Mouse (Mus musculus) gastrocnemius, adult 8-10 months (tissue): ENCODE results near the gene Gdf7. TPM values are rescaled to one million over a fixed set of nuclear protein-coding genes. Genes with fewer than 3 reads are reported as not detected.

Experiments used
- DNase-seq, 2 experiments: peaks; one replicate each; pipeline ENCODE4 v3.0.0; 2022; ENCODE audit warnings: low spot score in 2 of 2
- total RNA-seq, 4 experiments: library from RNA; stranded (reverse); gene quantifications; 2 replicates each; pipeline ENCODE4 v1.2.4; 2022

Gdf7 gene
- total RNA-seq, 4 experiments from 2014 or later, result not detected

GRCm38 (mm10) chr12:8327675-8328053 is 25.9 kb upstream of the Gdf7 start:
- no peak for DNase-seq

- DNase-seq, result peak; percentile 86 to 89
These were observed 25.3 kb upstream of the Gdf7 start for GRCm38 (mm10) chr12:8326825-8327674.

GRCm38 (mm10) chr12:8325943-8326522 is 24.3 kb upstream of the Gdf7 start:
- DNase-seq, result no peak

- DNase-seq, result no peak
These were observed 23.6 kb upstream of the Gdf7 start for GRCm38 (mm10) chr12:8325245-8325942.

GRCm38 (mm10) chr12:8324086-8324485 is 22.3 kb upstream of the Gdf7 start:
- DNase-seq, result no peak

GRCm38 (mm10) chr12:8321506-8321905 is 19.8 kb upstream of the Gdf7 start:
- no peak for DNase-seq

GRCm38 (mm10) chr12:8320084-8320713 is 18.4 kb upstream of the Gdf7 start:
- peak; percentile 64 to 69 for DNase-seq

GRCm38 (mm10) chr12:8316541-8316940 is 14.8 kb upstream of the Gdf7 start:
- DNase-seq, result no peak

- no peak for DNase-seq
These were observed 12.0 kb upstream of the Gdf7 start for GRCm38 (mm10) chr12:8313773-8314172.

GRCm38 (mm10) chr12:8313270-8313771 is 11.6 kb upstream of the Gdf7 start, which contains the start of gene Hs1bp3:
Hs1bp3 (plus strand) TSS chr12:8313432.
- DNase-seq, result peak; percentile 70 to 75

GRCm38 (mm10) chr12:8312266-8312665 is 10.5 kb upstream of the Gdf7 start:
- no peak for DNase-seq

- DNase-seq, result no peak
These were observed 9.2 kb upstream of the Gdf7 start for GRCm38 (mm10) chr12:8310992-8311391.

- no peak for DNase-seq
These were observed 5.2 kb upstream of the Gdf7 start for GRCm38 (mm10) chr12:8306910-8307309.

- peak in 1 of 2 experiments; percentile 33 for DNase-seq
These were observed 4.7 kb upstream of the Gdf7 start for GRCm38 (mm10) chr12:8306432-8306831.

- DNase-seq, result no peak
These were observed 3.5 kb upstream of the Gdf7 start for GRCm38 (mm10) chr12:8305258-8305657.

- DNase-seq, result no peak
These were observed 541 bp downstream of the Gdf7 start for GRCm38 (mm10) chr12:8301011-8301814.

- no peak for DNase-seq
These were observed 1.2 kb downstream of the Gdf7 start for GRCm38 (mm10) chr12:8300521-8300920.

- no peak for DNase-seq
These were observed 1.7 kb downstream of the Gdf7 start for GRCm38 (mm10) chr12:8300111-8300480.

GRCm38 (mm10) chr12:8299143-8300110 is 2.3 kb downstream of the Gdf7 start:
- DNase-seq, result no peak
